Mouse (Mus musculus) MEL (cell line): ENCODE measurements around the gene Tspan17. TPM values are rescaled to one million over a fixed set of nuclear protein-coding genes. Genes with fewer than 3 reads are reported as not detected.

ENCODE experiments used
- DNase-seq: peaks from one replicate; pipeline ENCODE4 v3.0.0; 2011; ENCODE audit warnings: low read depth, low spot score
- H3K27ac ChIP-seq: 2 replicates; pipeline ENCODE4 v1.5.1; 2012; ENCODE audit warnings: low read depth, mild to moderate bottlenecking, control low read depth, low read length, moderate library complexity; ENCODE audit not compliant: control insufficient read depth
- H3K27me3 ChIP-seq, 2 experiments: fragments of 150-350 bp in 1 of 2; sonication (generic) in 1 of 2; 2 replicates each; pipeline ENCODE4 v1.6.1; 2012; ENCODE audit warnings: low read length in 2 of 2, mild to moderate bottlenecking in 2 of 2, improper control_type of control experiment in 1 of 2, moderate library complexity in 1 of 2; ENCODE audit not compliant: insufficient read depth in 2 of 2, control insufficient read depth in 1 of 2
- H3K36me3 ChIP-seq, 2 experiments: 2 replicates each; pipeline ENCODE4 v1.6.1; 2012 to 2014; ENCODE audit warnings: low read length in 2 of 2, improper control_type of control experiment in 1 of 2, inconsistent platforms in 1 of 2, mild to moderate bottlenecking in 1 of 2; ENCODE audit not compliant: insufficient read depth in 2 of 2, control insufficient read depth in 1 of 2
- H3K4me1 ChIP-seq, 2 experiments: fragments of 150-350 bp in 1 of 2; sonication (generic) in 1 of 2; 2 replicates each; pipeline ENCODE4 v1.6.1; 2012; ENCODE audit warnings: low read length in 2 of 2, improper control_type of control experiment in 1 of 2, mild to moderate bottlenecking in 1 of 2; ENCODE audit not compliant: insufficient read depth in 2 of 2, control insufficient read depth in 1 of 2
- H3K4me3 ChIP-seq, 2 experiments: fragments of 150-350 bp in 1 of 2; sonication (generic) in 1 of 2; 2 replicates each; pipeline ENCODE4 v1.5.1; 2012; ENCODE audit warnings: low read depth in 2 of 2, low read length in 2 of 2, mild to moderate bottlenecking in 2 of 2, moderate library complexity in 2 of 2, control low read depth in 1 of 2, improper control_type of control experiment in 1 of 2; ENCODE audit not compliant: control insufficient read depth in 1 of 2, insufficient read depth in 1 of 2
- H3K79me2 ChIP-seq: 2 replicates; pipeline ENCODE4 v1.6.1; 2012; ENCODE audit warnings: mild to moderate bottlenecking, low read length, moderate library complexity; ENCODE audit not compliant: control insufficient read depth, poor library complexity, insufficient read depth
- H3K9ac ChIP-seq: 2 replicates; pipeline ENCODE4 v1.6.1; 2012; ENCODE audit warnings: low read depth, mild to moderate bottlenecking, control low read depth, low read length, moderate library complexity; ENCODE audit not compliant: control insufficient read depth, poor library complexity, severe bottlenecking
- H3K9me3 ChIP-seq: fragments of 150-350 bp; sonication (generic); replicated peaks from 2 replicates; pipeline ENCODE4 v1.6.1; 2012; ENCODE audit warnings: mild to moderate bottlenecking, low read length, improper control_type of control experiment, moderate library complexity; ENCODE audit not compliant: insufficient read depth
- BHLHE40 ChIP-seq: IDR thresholded peaks from 2 replicates; pipeline ENCODE4 v1.6.1; 2012; ENCODE audit warnings: low read depth, mild to moderate bottlenecking, inconsistent platforms, low read length, improper control_type of control experiment, borderline replicate concordance
- CHD1 ChIP-seq: IDR thresholded peaks from 2 replicates; pipeline ENCODE4 v1.6.1; 2012; ENCODE audit warnings: low read depth, mild to moderate bottlenecking, inconsistent platforms, low read length, improper control_type of control experiment
- E2F4 ChIP-seq: IDR thresholded peaks from 2 replicates; pipeline ENCODE4 v1.6.1; 2011; ENCODE audit warnings: low read depth, low read length, improper control_type of control experiment, borderline replicate concordance
- ELF1 ChIP-seq: IDR thresholded peaks from 2 replicates; pipeline ENCODE4 v1.6.1; 2014; ENCODE audit warnings: low read depth, mild to moderate bottlenecking, inconsistent platforms, low read length, improper control_type of control experiment, moderate library complexity
- EP300 ChIP-seq, 2 experiments: IDR thresholded peaks; 2 replicates each; pipeline ENCODE4 v1.6.1; 2011; ENCODE audit warnings: improper control_type of control experiment in 2 of 2, low read length in 2 of 2, low read depth in 1 of 2, mild to moderate bottlenecking in 1 of 2
- ETS1 ChIP-seq: IDR thresholded peaks from 2 replicates; pipeline ENCODE4 v1.6.1; 2012; ENCODE audit warnings: low read depth, mild to moderate bottlenecking, inconsistent platforms, low read length, improper control_type of control experiment, moderate library complexity
- GATA1 ChIP-seq: IDR thresholded peaks from 2 replicates; pipeline ENCODE4 v1.6.1; 2011; ENCODE audit warnings: low read depth, low read length, improper control_type of control experiment
- HCFC1 ChIP-seq: IDR thresholded peaks from 2 replicates; pipeline ENCODE4 v1.6.1; 2012; ENCODE audit warnings: low read depth, mild to moderate bottlenecking, inconsistent platforms, low read length, improper control_type of control experiment, moderate library complexity
- JUND ChIP-seq: IDR thresholded peaks from 2 replicates; pipeline ENCODE4 v1.6.1; 2011; ENCODE audit warnings: low read depth, mild to moderate bottlenecking, improper control_type of control experiment, low read length
- KAT2A ChIP-seq: conservative IDR thresholded peaks from 2 replicates; pipeline ENCODE4 v1.6.1; 2012; ENCODE audit warnings: low read depth, low read length, improper control_type of control experiment, inconsistent platforms
- MAX ChIP-seq: IDR thresholded peaks from 2 replicates; pipeline ENCODE4 v1.6.1; 2011; ENCODE audit warnings: low read length, improper control_type of control experiment
- MYB ChIP-seq: IDR thresholded peaks from 2 replicates; pipeline ENCODE4 v1.6.1; 2011; ENCODE audit warnings: mild to moderate bottlenecking, low read depth, low read length, improper control_type of control experiment
- NELFE ChIP-seq: IDR thresholded peaks from 2 replicates; pipeline ENCODE4 v1.6.1; 2011; ENCODE audit warnings: low read depth, low read length, improper control_type of control experiment
- POLR2AphosphoS2 ChIP-seq: IDR thresholded peaks from 2 replicates; pipeline ENCODE4 v1.6.1; 2011; ENCODE audit warnings: low read length, improper control_type of control experiment
- POLR2AphosphoS5 ChIP-seq: IDR thresholded peaks from 2 replicates; pipeline ENCODE4 v1.6.1; 2012; ENCODE audit warnings: low read depth, borderline replicate concordance, mild to moderate bottlenecking, inconsistent platforms, low read length, moderate library complexity, mixed read lengths
- RAD21 ChIP-seq: IDR thresholded peaks from 2 replicates; pipeline ENCODE4 v1.6.1; 2011; ENCODE audit warnings: mild to moderate bottlenecking, low read depth, low read length, improper control_type of control experiment
- RCOR1 ChIP-seq: IDR thresholded peaks from 2 replicates; pipeline ENCODE4 v1.6.1; 2012; ENCODE audit warnings: low read depth, mild to moderate bottlenecking, inconsistent platforms, low read length, improper control_type of control experiment
- SIN3A ChIP-seq: IDR thresholded peaks from 2 replicates; pipeline ENCODE4 v1.6.1; 2012; ENCODE audit warnings: low read length, improper control_type of control experiment, inconsistent platforms
- SMC3 ChIP-seq: IDR thresholded peaks from 2 replicates; pipeline ENCODE4 v1.6.1; 2011; ENCODE audit warnings: low read depth, low read length, improper control_type of control experiment
- TAL1 ChIP-seq: IDR thresholded peaks from 2 replicates; pipeline ENCODE4 v1.6.1; 2012; ENCODE audit warnings: mild to moderate bottlenecking, inconsistent platforms, low read length, moderate library complexity, mixed read lengths
- TBP ChIP-seq: IDR thresholded peaks from 2 replicates; pipeline ENCODE4 v1.8.0; 2011; ENCODE audit warnings: low read depth, low read length, improper control_type of control experiment
- TCF12 ChIP-seq: IDR thresholded peaks from 2 replicates; pipeline ENCODE4 v1.6.1; 2014; ENCODE audit warnings: low read depth, mild to moderate bottlenecking, inconsistent platforms, low read length, improper control_type of control experiment, moderate library complexity
- UBTF ChIP-seq: IDR thresholded peaks from 2 replicates; pipeline ENCODE4 v1.6.1; 2012; ENCODE audit warnings: low read depth, mild to moderate bottlenecking, inconsistent platforms, low read length, improper control_type of control experiment, moderate library complexity, borderline replicate concordance; ENCODE audit not compliant: insufficient read depth
- ZC3H11A ChIP-seq: IDR thresholded peaks from 2 replicates; pipeline ENCODE4 v1.6.1; 2012; ENCODE audit warnings: low read depth, mild to moderate bottlenecking, inconsistent platforms, low read length, improper control_type of control experiment
- ZKSCAN1 ChIP-seq: IDR thresholded peaks from 2 replicates; pipeline ENCODE4 v1.6.1; 2012; ENCODE audit warnings: low read depth, mild to moderate bottlenecking, inconsistent platforms, low read length, improper control_type of control experiment, moderate library complexity
- polyA plus RNA-seq, 2 experiments: library from polyadenylated mRNA; stranded (reverse) in 1 of 2; unstranded in 1 of 2; fragments of >175 nt in 1 of 2; fragments of >200 nt in 1 of 2; gene quantifications; 2 replicates each; pipeline versions ENCODE4 v1.2.1 to v1.2.4; 2012; ENCODE audit warnings: low replicate concordance in 2 of 2, low read depth in 1 of 2; ENCODE audit not compliant: insufficient read length in 2 of 2, insufficient read depth in 1 of 2, missing spikeins in 1 of 2
- total RNA-seq: library from RNA; depleted of rRNA; stranded (reverse); fragments of 300-350 nt; gene quantifications from 2 replicates; pipeline ENCODE4 v1.2.3, GENCODE M21; 2012

Tspan17 gene
- total and polyA plus RNA-seq, 3 experiments = 4.1 to 23.0 TPM; not detected in 1

GRCm38 (mm10) chr13:54813381-54813780, 24.2 kb downstream of the Tspan17 start:
- Histone ChIP-seq H3K4me3 (no peak overlapping the region), H3K9me3 (no peaks in the 10 kb centered on the region), H3K27me3 (no peaks in the 10 kb centered on the region)

GRCm38 (mm10) chr13:54818399-54819254, 29.4 kb downstream of the Tspan17 start:
- Histone ChIP-seq H3K36me3 (no peaks in the 10 kb centered on the region), H3K27me3 (no peaks in the 10 kb centered on the region), H3K9me3 (no peaks in the 10 kb centered on the region)

More at GRCm38 (mm10) chr13:54813381-54813780, 24.2 kb downstream of the Tspan17 start:
- no peaks in the 10 kb centered on the region for H3K36me3 ChIP-seq
- no peak for DNase-seq
- H3K79me2 ChIP-seq = no peaks in the 10 kb centered on the region
- H3K27ac ChIP-seq = no peak overlapping the region
- H3K4me1 ChIP-seq = no peaks in the 10 kb centered on the region
- no peak overlapping the region for H3K9ac ChIP-seq
- TF ChIP-seq POLR2AphosphoS2 (no peak), EP300 (IDR thresholded peaks at IDR 0.05; ENCODE audit: low read depth in 1 of 2, low read length in 2 of 2) (no peak), SIN3A (no peak), ZC3H11A (no peak), CHD1 (no peak), KAT2A (no peak), RCOR1 (no peak)

GRCm38 (mm10) chr13:54821106-54821505, 31.9 kb downstream of the Tspan17 start:
- H3K4me1 ChIP-seq = no peaks in the 10 kb centered on the region
- H3K79me2 ChIP-seq = no peaks in the 10 kb centered on the region
- no peaks in the 10 kb centered on the region for H3K27me3 ChIP-seq
- TF ChIP-seq POLR2AphosphoS5 (no peak), TAL1 (no peak), MYB (no peak), MAX (no peak), ETS1 (no peak), HCFC1 (no peak), RAD21 (no peak), BHLHE40 (no peak), ZKSCAN1 (no peak)
- H3K36me3 ChIP-seq = no peaks in the 10 kb centered on the region
- no peak overlapping the region for H3K9ac ChIP-seq
- no peak for DNase-seq
- H3K9me3 ChIP-seq = no peaks in the 10 kb centered on the region
- H3K27ac ChIP-seq = no peak overlapping the region
- H3K4me3 ChIP-seq = no peak overlapping the region

More at GRCm38 (mm10) chr13:54818399-54819254, 29.4 kb downstream of the Tspan17 start:
- no peak for TF ChIP-seq NELFE
- no peak for TF ChIP-seq TCF12
- TF ChIP-seq TBP = no peak
- no peak for TF ChIP-seq RCOR1
- TF ChIP-seq ELF1 = no peak
- no peak for TF ChIP-seq KAT2A
- TF ChIP-seq UBTF = no peak
- no peak for TF ChIP-seq SMC3
- no peak for TF ChIP-seq JUND
- TF ChIP-seq E2F4 = no peak
- no peak for TF ChIP-seq EP300 (IDR thresholded peaks at IDR 0.05; ENCODE audit: low read depth in 1 of 2, low read length in 2 of 2)
- no peak for TF ChIP-seq GATA1
- TF ChIP-seq ETS1 = no peak
- TF ChIP-seq BHLHE40 = no peak
- TF ChIP-seq, all 39 proteins: peak for 0
- no peak for DNase-seq
- Histone ChIP-seq H3K4me3 (no peak overlapping the region), H3K79me2 (no peaks in the 10 kb centered on the region), H3K27ac (no peak overlapping the region), H3K9ac (no peak overlapping the region), H3K4me1 (no peaks in the 10 kb centered on the region)
